Mouse (Mus musculus) liver, embryonic 12.5 days (tissue): Measurements from ENCODE around the gene Hapln1. TPM values are rescaled to one million over a fixed set of nuclear protein-coding genes. Genes with fewer than 3 reads are reported as not detected.

Experiments used
- ATAC-seq: fragments of 200-750 bp; cut with Nextera tagmentation; 2 replicates; pipeline ENCODE4 v1.8.0; 2017; ENCODE audit warnings: moderate number of reproducible peaks, mild to moderate bottlenecking, moderate library complexity
- H3K27ac ChIP-seq: fragments of 300-500 bp; sonication (generic); 2 replicates; pipeline ENCODE4 v1.5.1; 2016; ENCODE audit warnings: mild to moderate bottlenecking
- H3K27me3 ChIP-seq: fragments of 300-500 bp; sonication (generic); replicated peaks from 2 replicates; pipeline ENCODE4 v1.6.1; 2016; ENCODE audit warnings: mild to moderate bottlenecking, moderate library complexity
- H3K36me3 ChIP-seq: fragments of 300-500 bp; sonication (generic); 2 replicates; pipeline ENCODE4 v1.6.1; 2016; ENCODE audit warnings: mild to moderate bottlenecking, moderate library complexity
- H3K4me1 ChIP-seq: fragments of 300-500 bp; sonication (generic); 2 replicates; pipeline ENCODE4 v1.6.1; 2016
- H3K4me2 ChIP-seq: fragments of 300-500 bp; sonication (generic); 2 replicates; pipeline ENCODE4 v1.6.1; 2016; ENCODE audit warnings: mild to moderate bottlenecking, moderate library complexity
- H3K4me3 ChIP-seq: fragments of 300-500 bp; sonication (generic); 2 replicates; pipeline ENCODE4 v1.5.1; 2016; ENCODE audit warnings: mild to moderate bottlenecking, moderate library complexity
- H3K9ac ChIP-seq: fragments of 300-500 bp; sonication (generic); 2 replicates; pipeline ENCODE4 v1.6.1; 2016; ENCODE audit warnings: mild to moderate bottlenecking, moderate library complexity
- H3K9me3 ChIP-seq: fragments of 300-500 bp; sonication (generic); replicated peaks from 2 replicates; pipeline ENCODE4 v1.6.1; 2016; ENCODE audit warnings: mild to moderate bottlenecking, moderate library complexity
- WGBS: fragments of 180-500 bp; shearing (Covaris S2); methylation state at CpG from one replicate; pipeline ENCODE4 v1.1.7; 2016; ENCODE audit not compliant: insufficient replicate concordance; 5-methylcytosine and 5-hydroxymethylcytosine counted together
- polyA plus RNA-seq: library from polyadenylated mRNA; unstranded; fragments of >200 nt; fragmentation: Nextera tagmentation; extraction: Ambion mirVana; gene quantifications from 2 replicates; pipeline ENCODE4 v1.2.1, GENCODE M21; 2016

Gene Hapln1
- polyA plus RNA-seq, 1 experiment from 2014 or later, result 1.2 TPM

DNA sequence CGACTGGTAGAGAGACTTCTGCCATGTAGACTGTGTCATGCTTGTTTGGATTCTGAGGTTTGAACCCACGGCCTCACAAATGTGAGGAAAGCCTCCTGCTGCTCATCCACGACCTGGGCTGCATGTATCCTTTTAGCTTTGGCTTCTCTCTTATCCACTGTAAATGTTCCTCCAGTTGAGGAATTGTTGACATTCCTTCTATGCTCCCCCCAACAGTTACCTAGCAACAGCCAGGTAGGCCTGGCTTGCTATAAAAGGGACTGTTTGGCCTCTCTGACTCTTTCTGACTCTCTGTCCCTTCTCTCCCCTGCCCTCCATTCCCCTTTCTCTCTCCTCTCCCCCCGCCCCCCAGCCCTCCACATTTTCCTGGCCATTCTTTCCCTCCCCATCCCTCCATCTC lies 9.9 kb downstream of the Hapln1 start:
- ATAC-seq, result no peak
- no peak overlapping the region for H3K4me3 ChIP-seq
- H3K4me1 ChIP-seq, result no peaks in the 10 kb centered on the region
- H3K27ac ChIP-seq, result no peak overlapping the region
- 52% methylated on average over 3 of the region's 4 CpGs for WGBS
- no peaks in the 10 kb centered on the region for H3K36me3 ChIP-seq
- H3K4me2 ChIP-seq, result no peak overlapping the region
- H3K27me3 ChIP-seq, result no peaks in the 10 kb centered on the region
- H3K9ac ChIP-seq, result no peak overlapping the region
- no peaks in the 10 kb centered on the region for H3K9me3 ChIP-seq

DNA sequence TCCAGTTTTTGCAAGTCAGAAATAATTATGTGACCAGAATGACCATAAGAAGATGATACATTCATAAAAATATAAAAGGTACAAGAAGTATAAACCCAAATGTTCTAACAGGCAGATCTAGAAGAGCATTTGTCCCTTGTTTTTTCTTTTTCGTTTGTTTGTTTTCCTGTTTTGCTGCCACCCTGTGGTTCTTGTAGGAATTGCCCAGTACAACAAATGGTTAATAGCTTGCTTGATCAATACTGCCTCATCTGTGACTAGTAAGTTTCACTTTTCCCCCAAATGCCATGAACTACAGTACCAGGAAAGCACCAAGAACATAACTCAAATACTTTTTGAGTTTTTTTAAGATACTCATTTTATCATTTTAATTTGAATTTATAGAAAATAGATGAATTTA lies 11.9 kb downstream of the Hapln1 start:
- 3% methylated on average over 1 of the region's 1 CpGs for WGBS
- no peak overlapping the region for H3K4me2 ChIP-seq
- H3K9ac ChIP-seq, result no peak overlapping the region
- H3K27ac ChIP-seq, result no peak overlapping the region
- ATAC-seq, result no peak
- no peaks in the 10 kb centered on the region for H3K27me3 ChIP-seq
- H3K9me3 ChIP-seq, result no peaks in the 10 kb centered on the region
- no peaks in the 10 kb centered on the region for H3K36me3 ChIP-seq
- no peak overlapping the region for H3K4me3 ChIP-seq
- H3K4me1 ChIP-seq, result no peaks in the 10 kb centered on the region

DNA sequence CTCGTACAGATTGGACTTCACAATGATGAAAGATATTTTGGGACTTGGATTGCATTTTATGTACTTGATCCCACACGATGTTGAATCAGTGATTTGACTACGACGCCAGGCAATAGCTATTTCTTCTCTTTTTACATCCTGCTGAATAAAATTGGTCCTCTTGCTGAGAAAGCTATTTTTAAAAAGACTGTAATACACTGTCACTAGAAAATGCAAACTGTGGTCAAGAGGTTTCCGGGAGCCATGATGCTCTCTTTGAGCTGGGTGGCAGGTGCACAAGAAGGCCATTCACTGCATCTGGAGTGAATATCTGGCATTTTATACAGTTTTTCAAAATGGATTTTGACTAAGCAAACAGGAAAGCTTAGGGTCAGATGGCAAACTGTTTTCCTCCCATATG lies 24.9 kb downstream of the Hapln1 start:
- no peak for ATAC-seq
- 79% methylated on average over 5 of the region's 5 CpGs for WGBS
- H3K9ac ChIP-seq, result no peak overlapping the region

DNA sequence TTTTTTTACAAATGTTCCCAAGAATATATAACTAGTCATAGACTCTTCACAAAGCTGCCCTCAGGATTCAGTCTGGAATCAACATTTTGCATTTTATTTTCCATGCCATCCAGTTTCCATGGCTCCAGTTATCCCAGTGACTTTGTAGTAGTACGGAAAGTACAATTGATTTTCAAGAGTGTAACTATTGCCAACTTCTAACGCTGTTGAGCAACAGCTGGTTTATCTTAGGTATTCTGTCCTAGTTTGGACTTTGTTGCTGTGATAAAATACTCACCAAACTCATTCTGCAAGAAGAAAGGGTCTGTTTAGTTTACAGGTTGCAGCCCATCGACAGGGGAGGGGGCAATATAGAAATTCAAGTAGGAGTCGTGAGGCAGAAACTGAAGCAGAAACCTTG lies 26.7 kb downstream of the Hapln1 start:
- WGBS, result 68% methylated on average over 4 of the region's 4 CpGs
- no peaks in the 10 kb centered on the region for H3K27me3 ChIP-seq
- ATAC-seq, result no peak

More for the DNA sequence above, 24.9 kb downstream of the Hapln1 start:
- no peaks in the 10 kb centered on the region for H3K36me3 ChIP-seq
- no peak overlapping the region for H3K4me3 ChIP-seq
- H3K9me3 ChIP-seq, result no peaks in the 10 kb centered on the region
- H3K4me2 ChIP-seq, result no peak overlapping the region
- no peaks in the 10 kb centered on the region for H3K27me3 ChIP-seq
- no peaks in the 10 kb centered on the region for H3K4me1 ChIP-seq
- H3K27ac ChIP-seq, result no peak overlapping the region

DNA sequence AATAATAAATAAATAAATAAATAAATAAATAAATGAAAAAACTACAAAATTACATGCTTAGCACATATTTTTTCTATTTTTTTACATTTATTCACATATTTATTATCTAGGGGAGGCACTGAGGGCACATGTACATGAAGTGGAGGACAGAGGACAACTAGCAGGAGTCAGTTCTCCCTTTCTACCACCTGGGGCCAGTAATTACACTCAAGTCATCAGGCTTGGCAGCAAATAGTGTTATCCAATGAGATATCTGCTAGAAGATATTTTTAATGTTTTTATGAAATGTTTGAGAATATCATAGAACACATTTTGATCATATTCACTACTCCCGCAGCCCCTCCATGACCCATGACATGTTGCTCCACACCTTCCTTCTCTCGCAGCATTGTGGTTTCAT lies 39.5 kb downstream of the Hapln1 start:
- H3K9ac ChIP-seq, result no peak overlapping the region

More for the DNA sequence above, 26.7 kb downstream of the Hapln1 start:
- H3K9me3 ChIP-seq, result no peaks in the 10 kb centered on the region
- no peak overlapping the region for H3K27ac ChIP-seq
- no peaks in the 10 kb centered on the region for H3K4me1 ChIP-seq
- no peak overlapping the region for H3K4me3 ChIP-seq
- no peak overlapping the region for H3K9ac ChIP-seq
- H3K36me3 ChIP-seq, result no peaks in the 10 kb centered on the region
- H3K4me2 ChIP-seq, result no peak overlapping the region

DNA sequence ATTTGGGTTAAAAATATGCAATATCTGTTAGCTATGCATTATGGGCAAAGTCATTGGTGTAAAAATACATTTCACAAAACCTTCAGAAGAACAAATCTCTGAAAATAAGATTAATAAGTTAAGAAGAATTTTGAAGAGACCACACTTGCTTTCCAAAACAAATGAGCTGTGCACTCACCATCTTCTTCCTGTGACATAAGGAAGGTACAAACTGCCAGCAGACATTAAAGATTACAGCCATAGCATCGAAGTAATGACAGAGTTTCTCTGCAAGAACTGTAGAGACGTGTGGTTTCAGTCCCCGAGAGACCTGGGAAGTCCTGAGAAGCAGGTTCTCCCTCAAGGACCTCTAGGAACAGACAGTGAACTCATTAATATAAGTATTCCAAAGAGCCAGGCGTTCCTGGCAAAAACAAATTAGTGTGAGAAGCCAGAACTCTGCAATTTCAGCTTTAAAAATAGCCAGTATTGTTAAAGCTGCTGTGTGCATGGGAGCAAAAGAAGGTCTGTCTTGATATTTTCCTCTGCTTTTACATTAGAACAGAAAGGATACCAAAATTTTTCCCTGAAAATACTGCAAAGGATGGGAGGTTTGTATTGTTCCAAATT lies 43.6 kb downstream of the Hapln1 start:
- no peak overlapping the region for H3K4me2 ChIP-seq
- H3K27ac ChIP-seq, result no peak overlapping the region
- no peaks in the 10 kb centered on the region for H3K9me3 ChIP-seq
- no peak overlapping the region for H3K9ac ChIP-seq
- no peaks in the 10 kb centered on the region for H3K27me3 ChIP-seq
- H3K36me3 ChIP-seq, result no peaks in the 10 kb centered on the region
- ATAC-seq, result no peak
- H3K4me3 ChIP-seq, result no peak overlapping the region
- no peaks in the 10 kb centered on the region for H3K4me1 ChIP-seq
- 66% methylated on average over 4 of the region's 4 CpGs for WGBS

More for the DNA sequence above, 39.5 kb downstream of the Hapln1 start:
- Histone ChIP-seq H3K4me3 (no peak overlapping the region), H3K27ac (no peak overlapping the region), H3K9me3 (no peaks in the 10 kb centered on the region), H3K36me3 (no peaks in the 10 kb centered on the region), H3K27me3 (no peaks in the 10 kb centered on the region), H3K4me1 (no peaks in the 10 kb centered on the region), H3K4me2 (no peak overlapping the region)
- ATAC-seq, result no peak
- 84% methylated on average over 2 of the region's 2 CpGs for WGBS

DNA sequence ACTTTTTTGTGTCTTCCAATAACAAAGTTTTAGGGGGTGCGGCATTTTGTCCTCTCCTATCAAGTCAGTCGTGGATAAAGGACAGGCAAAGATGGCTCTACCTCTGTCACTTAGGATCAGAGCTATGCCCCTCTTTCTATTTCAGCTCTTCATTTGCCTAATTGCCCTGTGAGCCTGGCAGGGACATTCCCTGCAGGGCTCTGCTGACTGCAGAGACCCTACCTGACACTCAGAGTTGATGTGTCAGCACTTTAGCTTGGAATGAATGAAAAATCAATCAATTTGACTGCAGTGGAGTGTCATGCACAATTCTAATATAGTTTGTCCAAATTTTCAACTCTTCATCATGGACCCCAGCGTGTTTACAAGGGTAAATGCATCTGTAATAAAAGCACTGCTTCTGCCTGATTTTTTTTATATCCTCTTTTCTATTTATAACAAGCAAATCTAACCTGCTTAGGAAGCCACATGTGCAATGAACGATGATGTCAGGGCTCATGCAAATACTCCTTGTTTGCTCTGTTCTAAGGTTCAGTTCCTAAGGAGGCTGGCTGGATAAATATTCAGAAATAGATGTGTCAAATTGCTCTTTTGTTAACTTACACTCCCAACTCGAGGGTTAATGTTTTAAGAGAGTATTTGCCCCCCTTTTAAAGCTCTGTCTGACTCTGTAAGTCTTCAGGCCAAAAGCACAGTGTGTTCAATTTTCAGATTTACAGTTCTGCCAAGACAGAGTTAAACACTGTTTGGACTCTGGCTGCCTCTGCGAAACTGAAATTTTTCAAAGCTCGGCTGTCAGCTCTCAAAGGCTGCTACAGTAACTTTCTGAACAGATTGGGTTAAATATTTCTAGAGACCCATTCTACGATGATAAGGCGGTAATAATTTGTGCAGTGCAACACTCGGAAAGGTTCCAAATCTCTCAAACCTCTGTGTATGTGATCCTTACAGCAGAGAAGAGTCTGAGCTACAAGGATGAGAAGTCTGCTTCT lies 44.4 kb downstream of the Hapln1 start:
- no peaks in the 10 kb centered on the region for H3K4me1 ChIP-seq
- H3K27me3 ChIP-seq, result no peaks in the 10 kb centered on the region
- H3K4me2 ChIP-seq, result no peak overlapping the region
- H3K9ac ChIP-seq, result no peak overlapping the region
- H3K36me3 ChIP-seq, result no peaks in the 10 kb centered on the region
- no peaks in the 10 kb centered on the region for H3K9me3 ChIP-seq
- 59% methylated on average over 10 of the region's 10 CpGs for WGBS
- no peak for ATAC-seq
- no peak overlapping the region for H3K27ac ChIP-seq
- no peak overlapping the region for H3K4me3 ChIP-seq

DNA sequence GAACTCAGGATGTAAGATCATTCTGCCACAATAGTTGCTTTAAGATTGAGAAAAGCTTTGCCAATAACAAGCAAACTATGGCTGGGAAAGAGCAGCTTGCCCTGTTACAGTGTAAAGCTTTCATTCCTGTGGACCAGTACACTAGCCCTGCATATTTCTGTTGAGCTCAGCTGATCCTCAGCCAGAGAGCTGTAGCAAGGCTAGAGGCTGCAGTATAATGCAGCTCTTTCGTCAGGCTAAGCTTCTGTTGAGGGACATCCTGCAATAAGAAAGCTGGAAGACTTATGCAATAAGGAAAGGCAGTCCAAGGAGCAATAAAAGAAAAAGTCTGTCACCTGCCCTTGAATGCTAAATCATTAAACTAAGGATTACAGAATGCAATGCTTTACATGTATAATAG lies 45.5 kb downstream of the Hapln1 start:
- no peaks in the 10 kb centered on the region for H3K36me3 ChIP-seq
- H3K4me2 ChIP-seq, result no peak overlapping the region
- ATAC-seq, result no peak
- no peaks in the 10 kb centered on the region for H3K9me3 ChIP-seq
- no peak overlapping the region for H3K27ac ChIP-seq
- H3K27me3 ChIP-seq, result no peaks in the 10 kb centered on the region
- H3K9ac ChIP-seq, result no peak overlapping the region
- no peak overlapping the region for H3K4me3 ChIP-seq
- WGBS, result 58% methylated on average over 1 of the region's 1 CpGs
- no peaks in the 10 kb centered on the region for H3K4me1 ChIP-seq

DNA sequence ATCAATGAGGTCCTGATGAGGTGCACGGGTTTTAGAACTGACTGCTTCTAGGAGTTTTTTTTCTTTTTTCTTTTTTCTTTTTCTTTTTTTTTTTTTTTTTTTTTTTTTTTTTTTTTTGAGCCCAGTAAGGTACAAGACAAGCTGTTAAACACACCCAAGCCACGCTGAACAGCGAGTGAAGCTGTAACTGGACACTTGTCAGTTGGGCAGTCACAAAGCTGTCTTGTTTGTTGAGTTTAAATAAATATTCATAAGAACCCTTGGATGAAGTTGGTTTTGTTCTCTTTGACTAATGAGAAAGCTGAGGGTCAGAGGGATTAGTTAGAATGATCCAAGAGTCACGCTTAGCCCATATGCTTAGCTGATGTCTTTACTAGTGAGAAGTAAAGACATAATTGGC lies 55.5 kb downstream of the Hapln1 start:
- no peaks in the 10 kb centered on the region for H3K4me1 ChIP-seq
- no peak for ATAC-seq
- H3K4me2 ChIP-seq, result no peak overlapping the region
- no peaks in the 10 kb centered on the region for H3K27me3 ChIP-seq
- H3K9ac ChIP-seq, result no peak overlapping the region
- H3K4me3 ChIP-seq, result no peak overlapping the region
- no peaks in the 10 kb centered on the region for H3K9me3 ChIP-seq
- no peaks in the 10 kb centered on the region for H3K36me3 ChIP-seq
- 72% methylated on average over 4 of the region's 4 CpGs for WGBS
- no peak overlapping the region for H3K27ac ChIP-seq

DNA sequence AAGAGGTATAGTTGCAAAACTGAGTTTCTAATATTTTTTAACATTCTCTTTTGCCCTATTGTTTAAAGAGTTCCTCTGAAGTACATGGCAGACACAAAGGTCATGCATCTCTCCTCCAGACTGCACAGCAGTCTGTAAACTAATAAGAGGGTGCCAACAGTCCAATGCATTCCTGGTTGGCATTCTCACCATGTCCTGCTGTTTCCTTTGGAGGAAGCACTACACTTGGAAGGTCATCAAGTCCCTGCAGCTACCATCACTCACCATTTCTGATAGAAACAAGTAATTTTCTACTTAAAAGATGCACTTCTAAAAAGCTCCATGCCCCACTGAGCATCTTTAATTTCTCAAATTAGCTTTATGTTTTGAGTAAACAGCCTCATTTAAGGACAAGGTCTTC lies 57.8 kb downstream of the Hapln1 start:
- no peak overlapping the region for H3K4me3 ChIP-seq
- H3K4me1 ChIP-seq, result no peaks in the 10 kb centered on the region
- no peak overlapping the region for H3K9ac ChIP-seq
- H3K9me3 ChIP-seq, result no peaks in the 10 kb centered on the region
- H3K4me2 ChIP-seq, result no peak overlapping the region
- H3K36me3 ChIP-seq, result no peaks in the 10 kb centered on the region
- no peak overlapping the region for H3K27ac ChIP-seq
- H3K27me3 ChIP-seq, result no peaks in the 10 kb centered on the region
- ATAC-seq, result no peak

DNA sequence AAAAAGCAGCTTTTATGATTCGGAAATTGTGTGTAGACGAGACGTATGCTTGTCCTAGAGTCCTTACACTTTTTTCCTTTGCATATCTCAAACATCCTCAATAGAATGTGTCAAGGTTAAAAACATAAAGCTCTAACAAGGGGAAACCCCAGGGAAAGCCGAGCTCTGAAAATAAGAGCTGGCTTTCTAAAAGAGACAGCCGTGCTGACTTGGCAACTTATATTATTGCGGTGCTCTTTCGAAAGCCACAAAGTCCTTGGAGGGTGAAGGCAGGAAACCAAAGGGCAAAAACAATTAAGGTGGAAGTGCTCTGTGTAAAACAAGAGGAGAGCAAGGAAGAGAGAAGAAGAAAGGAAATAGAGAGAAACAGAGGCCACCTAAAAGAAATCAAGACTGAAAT lies 60.9 kb downstream of the Hapln1 start:
- Histone ChIP-seq H3K36me3 (no peaks in the 10 kb centered on the region), H3K4me1 (no peaks in the 10 kb centered on the region), H3K4me2 (no peak overlapping the region), H3K27me3 (no peaks in the 10 kb centered on the region), H3K9ac (no peak overlapping the region), H3K27ac (no peak overlapping the region), H3K4me3 (no peak overlapping the region), H3K9me3 (no peaks in the 10 kb centered on the region)
- ATAC-seq, result no peak
- 52% methylated on average over 7 of the region's 7 CpGs for WGBS

DNA sequence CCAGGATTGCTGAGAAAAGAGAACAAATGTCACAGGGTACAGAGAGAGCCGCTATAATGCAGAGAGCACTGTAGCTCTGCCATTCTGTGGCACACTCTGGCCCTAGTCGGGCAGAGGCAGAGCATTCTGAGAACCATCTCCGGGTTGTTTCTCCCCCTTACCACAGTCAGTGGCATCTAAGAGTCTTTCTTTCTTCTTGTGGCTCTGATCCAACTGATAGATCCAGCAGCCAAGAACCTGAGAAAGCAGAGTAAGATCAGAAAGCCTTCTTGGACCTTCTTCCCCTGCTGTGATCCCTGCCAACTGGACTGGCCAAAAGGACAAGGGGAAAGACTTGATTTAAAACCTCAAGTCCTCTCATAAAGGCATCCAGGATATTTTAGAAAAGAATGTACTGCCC lies 63.7 kb downstream of the Hapln1 start:
- H3K4me3 ChIP-seq, result no peak overlapping the region
- H3K27me3 ChIP-seq, result no peaks in the 10 kb centered on the region
- H3K4me1 ChIP-seq, result no peaks in the 10 kb centered on the region
- no peaks in the 10 kb centered on the region for H3K9me3 ChIP-seq
- no peaks in the 10 kb centered on the region for H3K36me3 ChIP-seq
- ATAC-seq, result no peak
- H3K4me2 ChIP-seq, result no peak overlapping the region
- no peak overlapping the region for H3K9ac ChIP-seq
- 68% methylated on average over 3 of the region's 3 CpGs for WGBS
- no peak overlapping the region for H3K27ac ChIP-seq
